Mouse (Mus musculus) liver, postnatal 0 days (tissue): ENCODE measurements at regions not wholly inside any gene's neighbourhood (a gene's known extent, or its start where the extent isn't known, plus 50 kb on each side); places are given as distances from the start of the nearest gene placed in this dataset.
A peak's percentile ranks its signal among the peaks of the same experiment; 100 is the strongest.

ENCODE experiments used
- ATAC-seq: fragments of 200-750 bp; cut with Nextera tagmentation; 2 replicates; pipeline ENCODE4 v1.8.0; 2017; ENCODE audit warnings: mild to moderate bottlenecking, moderate library complexity
- DNase-seq: peaks from one replicate; pipeline ENCODE4 v3.0.0-alpha.2; 2016
- H3K27ac ChIP-seq: fragments of 300-500 bp; sonication (generic); 2 replicates; pipeline ENCODE4 v1.5.1; 2014; ENCODE audit warnings: antibody characterized with exemption, moderate library complexity, mild to moderate bottlenecking, low read depth
- H3K27me3 ChIP-seq: fragments of 300-500 bp; sonication (generic); 2 replicates; pipeline ENCODE4 v1.6.1; 2014; ENCODE audit warnings: low read length, control low read depth, mixed read lengths; ENCODE audit not compliant: insufficient read depth
- H3K36me3 ChIP-seq: fragments of 300-500 bp; sonication (generic); replicated peaks from 2 replicates; pipeline ENCODE4 v1.6.1; 2014; ENCODE audit warnings: mild to moderate bottlenecking, control low read depth, low read length, moderate library complexity, mixed read lengths; ENCODE audit not compliant: insufficient read depth
- H3K4me1 ChIP-seq: fragments of 300-500 bp; sonication (generic); 2 replicates; pipeline ENCODE4 v1.6.1; 2014; ENCODE audit warnings: antibody characterized with exemption, mild to moderate bottlenecking, control low read depth; ENCODE audit not compliant: insufficient read depth
- H3K4me2 ChIP-seq: fragments of 300-500 bp; sonication (generic); 2 replicates; pipeline ENCODE4 v1.6.1; 2014; ENCODE audit warnings: low read depth, mild to moderate bottlenecking, low read length, moderate library complexity, mixed read lengths
- H3K4me3 ChIP-seq: fragments of 300-500 bp; sonication (generic); 2 replicates; pipeline ENCODE4 v1.5.1; 2014; ENCODE audit warnings: low read depth, low read length
- H3K9ac ChIP-seq: fragments of 300-500 bp; sonication (generic); replicated peaks from 2 replicates; pipeline ENCODE4 v1.6.1; 2014; ENCODE audit warnings: mild to moderate bottlenecking, moderate library complexity
- H3K9me3 ChIP-seq: fragments of 300-500 bp; sonication (generic); 2 replicates; pipeline ENCODE4 v1.6.1; 2016; ENCODE audit warnings: mild to moderate bottlenecking, control low read depth, low read length, mixed read lengths
- CTCF ChIP-seq: sonication (generic); IDR thresholded peaks from 2 replicates; pipeline ENCODE4 v1.5.1; 2016; ENCODE audit warnings: antibody characterized with exemption, low read depth
- EP300 ChIP-seq: IDR thresholded peaks from 2 replicates; pipeline ENCODE4 v1.6.1; 2016; ENCODE audit warnings: antibody characterized with exemption, low read depth, mild to moderate bottlenecking
- WGBS: fragments of 180-500 bp; shearing (Covaris S2); extraction: QIAGEN DNeasy Blood & Tissue Kit; methylation state at CpG from one replicate; pipeline ENCODE4 v1.1.7; 2014; ENCODE audit not compliant: insufficient replicate concordance; 5-methylcytosine and 5-hydroxymethylcytosine counted together

- Histone ChIP-seq H3K36me3 (no peaks in the 10 kb centered on the region), H3K4me2 (no peak overlapping the region), H3K9ac (no peak overlapping the region), H3K4me1 (peaks cover 5% of the 10 kb centered on the region; the same call in 1 of the 2 replicates), H3K9me3 (no peaks in the 10 kb centered on the region), H3K27me3 (no peaks in the 10 kb centered on the region), H3K27ac (no peak overlapping the region), H3K4me3 (no peak overlapping the region)
- no peak for DNase-seq
- TF ChIP-seq CTCF: 0 out of 2 replicates have a peak, but pooled peaks have one; percentile 10
- TF ChIP-seq EP300: no peak
- 83% methylated on average over 3 of the region's 3 CpGs for WGBS
- no peak for ATAC-seq
Observed at GRCm38 (mm10) chr15:93003233-93003632, 271.7 kb downstream of the Gxylt1 start.

- Histone ChIP-seq H3K4me3 (peak overlapping the region; percentile 19), H3K9ac (no peak overlapping the region), H3K9me3 (no peaks in the 10 kb centered on the region), H3K4me2 (peak overlapping the region; percentile 58), H3K36me3 (no peaks in the 10 kb centered on the region), H3K27me3 (no peaks in the 10 kb centered on the region), H3K27ac (no peak overlapping the region), H3K4me1 (peaks cover 5% of the 10 kb centered on the region; the same call in 1 of the 2 replicates)
- peak; percentile 35 for ATAC-seq
- DNase-seq: peak; percentile 17
- TF ChIP-seq EP300 (no peak), CTCF (no peak)
- WGBS: 20% methylated on average over 25 of the region's 25 CpGs
Observed at GRCm38 (mm10) chr15:93002002-93002904, 272.7 kb downstream of the Gxylt1 start.

- no peak; the same call in 1 of the 2 replicates for ATAC-seq
- H3K4me3 ChIP-seq: peak overlapping the region; percentile 19
Observed at GRCm38 (mm10) chr15:93001346-93002001, 273.5 kb downstream of the Gxylt1 start.

GRCm38 (mm10) chr15:93000121-93000520, 274.9 kb downstream of the Gxylt1 start:
- Histone ChIP-seq H3K9ac (no peak overlapping the region), H3K27me3 (no peaks in the 10 kb centered on the region), H3K9me3 (no peaks in the 10 kb centered on the region), H3K4me1 (peaks cover 5% of the 10 kb centered on the region; the same call in 1 of the 2 replicates), H3K4me2 (no peak overlapping the region), H3K4me3 (no peak overlapping the region), H3K36me3 (no peaks in the 10 kb centered on the region), H3K27ac (no peak overlapping the region)
- 78% methylated on average over 12 of the region's 12 CpGs for WGBS
- no peak for ATAC-seq
- no peak for DNase-seq
- TF ChIP-seq CTCF (no peak), EP300 (no peak)

More at GRCm38 (mm10) chr15:93001346-93002001, 273.5 kb downstream of the Gxylt1 start:
- Histone ChIP-seq H3K4me1 (peaks cover 5% of the 10 kb centered on the region; the same call in 1 of the 2 replicates), H3K9ac (no peak overlapping the region), H3K4me2 (peak overlapping the region; percentile 58), H3K27me3 (no peaks in the 10 kb centered on the region), H3K36me3 (no peaks in the 10 kb centered on the region), H3K27ac (no peak overlapping the region), H3K9me3 (no peaks in the 10 kb centered on the region)
- WGBS: 7% methylated on average over 11 of the region's 11 CpGs
- no peak for TF ChIP-seq EP300
- TF ChIP-seq CTCF: no peak
- DNase-seq: no peak

DNA sequence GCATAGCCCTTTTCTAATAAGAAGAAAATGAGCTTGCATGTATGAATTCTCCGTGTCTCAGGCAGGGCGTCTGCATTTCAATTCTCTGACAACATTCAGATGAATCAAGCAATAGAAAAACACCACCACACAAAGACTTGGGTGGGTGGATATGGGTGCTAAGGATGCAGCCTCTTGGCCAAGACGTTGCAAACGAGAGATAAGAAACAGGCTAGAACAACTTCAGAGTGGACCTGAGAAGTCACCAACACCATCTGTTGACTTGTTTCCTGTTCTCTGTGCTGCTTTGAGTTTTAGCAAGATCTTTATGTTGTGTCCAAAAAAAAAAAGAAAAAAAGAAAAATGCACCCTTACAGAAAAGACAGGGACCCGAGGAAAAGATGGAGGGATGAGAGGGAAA, 277.0 kb downstream of the Gxylt1 start:
- 38% methylated on average over 5 of the region's 5 CpGs for WGBS
- no peak overlapping the region for H3K4me3 ChIP-seq
- H3K27me3 ChIP-seq: no peaks in the 10 kb centered on the region
- no peaks in the 10 kb centered on the region for H3K9me3 ChIP-seq
- H3K27ac ChIP-seq: no peak overlapping the region
- peaks cover 5% of the 10 kb centered on the region; the same call in 1 of the 2 replicates for H3K4me1 ChIP-seq
- DNase-seq (no peak), ATAC-seq (no peak)
- H3K9ac ChIP-seq: no peak overlapping the region
- no peaks in the 10 kb centered on the region for H3K36me3 ChIP-seq
- no peak overlapping the region for H3K4me2 ChIP-seq
- TF ChIP-seq EP300 (no peak), CTCF (no peak)

DNA sequence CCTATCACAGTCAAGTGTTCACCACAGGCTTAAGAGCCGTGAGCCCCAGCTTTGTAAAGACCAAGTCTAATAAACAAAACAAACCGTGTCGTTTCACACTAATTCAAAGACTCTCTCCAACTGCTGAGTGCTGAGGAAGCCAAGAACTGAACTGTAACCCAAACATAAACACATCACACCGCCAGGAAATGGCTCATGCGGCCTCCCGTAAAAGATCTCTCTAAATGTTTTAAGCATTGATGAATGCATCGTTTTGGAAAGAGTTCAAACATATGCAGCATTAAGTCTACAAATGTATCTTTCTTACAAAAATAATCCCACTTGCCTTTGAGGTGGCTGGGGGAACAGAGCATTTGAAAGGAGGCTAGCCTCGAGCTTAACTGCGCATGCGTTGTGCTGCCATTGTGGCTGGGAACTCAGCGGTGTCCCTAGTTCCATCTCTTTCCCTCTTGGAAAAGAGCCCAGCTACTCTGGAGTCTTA, 280.7 kb downstream of the Gxylt1 start:
- DNase-seq (no peak), ATAC-seq (no peak)
- Histone ChIP-seq H3K27me3 (no peaks in the 10 kb centered on the region), H3K4me3 (no peak overlapping the region), H3K4me2 (no peak overlapping the region), H3K27ac (no peak overlapping the region), H3K9ac (no peak overlapping the region), H3K4me1 (no peaks in the 10 kb centered on the region), H3K36me3 (no peaks in the 10 kb centered on the region), H3K9me3 (no peaks in the 10 kb centered on the region)
- no peak for TF ChIP-seq CTCF
- TF ChIP-seq EP300: no peak
- 69% methylated on average over 11 of the region's 11 CpGs for WGBS
